Mouse (Mus musculus) urinary bladder, postnatal 4 days (tissue): Measurements from ENCODE around the gene Dusp8.

Experiments used
- DNase-seq, 2 experiments: peaks; one replicate each; pipeline ENCODE4 v3.0.0; 2021 to 2022; ENCODE audit warnings: low spot score in 2 of 2

Dusp8 gene

DNA sequence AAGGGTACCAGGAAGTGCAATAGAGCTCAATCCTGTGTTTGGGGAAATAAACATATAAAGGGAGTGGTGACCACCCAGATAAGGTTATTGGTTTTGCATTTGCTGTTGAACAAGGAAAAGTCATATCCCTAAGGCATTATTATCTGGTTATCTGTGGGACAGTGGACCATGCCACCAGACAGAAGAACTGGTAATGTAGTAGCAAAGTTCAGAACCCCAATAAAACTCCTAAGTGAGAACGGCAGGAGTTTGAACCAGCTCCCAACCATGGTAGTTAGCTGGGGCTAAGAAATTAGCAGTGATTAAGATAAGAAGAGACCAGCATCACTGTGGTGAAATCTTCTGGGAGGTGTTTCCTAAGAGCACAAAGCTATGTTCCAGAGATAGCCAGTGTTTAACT is 49.7 kb downstream of the Dusp8 start:
- no peak for DNase-seq

DNA sequence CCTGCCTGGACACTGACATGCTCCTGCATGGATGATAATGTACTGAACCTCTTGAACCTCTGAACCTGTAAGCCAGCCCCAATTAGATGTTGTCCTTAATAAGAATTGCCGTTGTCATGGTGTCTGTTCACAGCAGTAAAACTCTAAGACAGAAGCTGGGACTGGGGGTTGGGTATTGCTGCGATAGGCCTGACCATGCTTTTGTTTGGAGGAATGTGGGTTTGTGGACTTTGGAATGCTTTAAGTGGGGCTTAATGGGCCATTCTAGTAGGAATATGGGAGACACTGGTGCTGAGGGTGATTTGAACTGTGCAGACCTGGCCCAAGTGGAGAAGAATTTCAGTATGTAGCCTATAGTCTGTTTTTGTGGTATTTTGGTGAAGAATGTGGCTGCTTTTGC is 50.3 kb downstream of the Dusp8 start:
- no peak for DNase-seq

DNA sequence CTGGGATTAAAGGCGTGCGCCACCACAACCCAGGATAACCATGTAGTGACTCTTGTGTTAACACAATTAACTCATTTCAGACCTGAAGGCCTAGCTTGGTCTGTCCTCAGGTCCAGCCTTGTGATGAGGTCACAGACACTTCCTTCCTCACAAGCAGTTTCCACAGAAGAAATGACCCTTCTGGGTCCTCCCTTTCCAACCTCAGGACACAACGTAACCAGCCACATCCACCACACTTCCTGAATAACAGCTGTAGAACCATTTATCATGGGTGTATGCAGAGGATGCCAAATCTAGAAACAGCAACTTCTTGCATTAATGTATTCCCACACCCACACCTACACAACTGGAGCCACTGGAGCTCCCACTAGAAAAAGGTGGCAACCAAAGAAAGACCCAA is 54.9 kb downstream of the Dusp8 start:
- no peak for DNase-seq

DNA sequence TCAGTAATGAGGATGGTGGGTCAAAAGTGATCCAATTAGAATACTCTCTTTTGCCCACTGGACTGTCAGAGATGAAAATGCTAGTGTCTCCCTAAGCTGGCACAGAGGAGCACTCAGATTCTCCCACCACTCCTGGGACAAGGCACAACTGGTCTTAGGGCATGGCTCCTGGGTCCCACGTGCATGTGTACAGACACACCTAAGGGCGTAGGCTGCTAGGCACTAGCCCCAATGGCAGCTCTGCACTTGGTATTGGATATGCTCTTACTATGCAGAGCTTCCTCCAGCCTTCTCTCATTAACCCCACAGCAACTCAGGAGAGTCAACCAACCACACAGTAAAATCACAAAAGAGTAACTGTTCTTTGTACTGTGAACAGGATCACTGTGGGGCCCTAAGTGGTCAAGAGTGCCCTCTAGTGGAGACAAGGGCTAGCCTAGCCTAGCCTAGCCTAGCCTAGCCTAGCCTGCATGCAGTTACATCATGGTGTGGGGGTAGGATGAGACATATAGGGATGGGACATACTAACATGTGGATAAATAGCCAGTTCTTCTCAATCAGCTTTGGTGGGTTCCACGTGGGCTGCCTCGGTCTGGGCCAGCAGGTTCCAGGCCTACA is 58.0 kb downstream of the Dusp8 start:
- DNase-seq = no peak

GRCm38 (mm10) chr7:142035048-142035811 is 60.4 kb downstream of the Dusp8 start:
- no peak for DNase-seq

DNA sequence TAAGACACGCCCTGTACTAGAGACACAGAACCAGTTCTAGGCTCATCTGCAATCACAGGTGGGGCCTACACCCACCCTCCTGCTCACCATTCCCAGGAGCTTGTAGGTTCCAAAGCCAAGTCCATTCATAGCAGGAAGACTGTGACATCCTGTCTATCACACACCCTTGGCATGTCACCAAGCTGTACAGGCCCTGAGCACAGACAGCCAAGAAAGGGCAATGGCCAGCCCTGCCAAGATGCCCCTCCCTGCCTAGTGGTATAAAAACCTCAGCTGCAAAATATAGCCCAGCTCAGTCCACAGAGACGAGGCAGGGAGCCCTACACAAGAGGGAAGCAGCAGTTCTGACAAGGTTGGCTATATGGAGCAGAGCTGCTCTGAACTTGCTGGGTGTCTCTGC is 61.4 kb downstream of the Dusp8 start:
- DNase-seq = no peak

DNA sequence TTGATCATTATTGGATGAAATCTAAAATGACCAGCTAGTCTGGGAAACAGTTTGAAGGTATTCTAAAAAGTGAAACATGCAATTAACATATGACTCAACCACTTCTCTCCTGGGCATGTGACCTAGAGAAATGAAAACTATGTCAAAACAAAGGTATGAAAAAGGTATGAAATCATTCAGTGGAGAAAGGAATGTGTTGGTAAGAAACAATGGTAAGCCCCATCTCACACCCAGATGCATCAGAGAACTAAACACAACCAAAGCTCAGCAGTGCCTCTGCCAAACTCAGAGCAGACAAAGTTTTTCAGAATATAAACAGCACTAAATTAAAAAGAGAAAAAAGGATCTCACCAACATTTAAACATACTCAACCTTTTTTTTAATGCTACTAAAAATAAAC is 65.6 kb downstream of the Dusp8 start:
- no peak for DNase-seq
